Mouse (Mus musculus) gastrocnemius, postnatal 4 days (tissue): ENCODE measurements at regions not wholly inside any gene's neighbourhood (a gene's known extent, or its start where the extent isn't known, plus 50 kb on each side); places are given as distances from the start of the nearest gene placed in this dataset.

ENCODE experiments used
- DNase-seq, 2 experiments: peaks; one replicate each; pipeline ENCODE4 v3.0.0; 2021 to 2022; ENCODE audit warnings: low spot score in 2 of 2, mixed read lengths in 2 of 2

GRCm38 (mm10) chr9:100194604-100195444 lies 291.8 kb downstream of the Il20rb start:
- peak; percentile 35 to 82 for DNase-seq

- no peak for DNase-seq
Observed at GRCm38 (mm10) chr9:100194158-100194557, 292.4 kb downstream of the Il20rb start.

- DNase-seq = no peak
Observed at GRCm38 (mm10) chr9:100184081-100184480, 302.5 kb downstream of the Il20rb start.

- DNase-seq = no peak
Observed at GRCm38 (mm10) chr9:100176291-100176690, 300.3 kb upstream of the Sox14 start.

- no peak for DNase-seq
Observed at GRCm38 (mm10) chr9:100166256-100166655, 290.3 kb upstream of the Sox14 start.

- DNase-seq = no peak
Observed at GRCm38 (mm10) chr9:100161961-100162360, 286.0 kb upstream of the Sox14 start.
